Mouse (Mus musculus) neural tube, embryonic 12.5 days (tissue): Measurements from ENCODE around the gene Fam122a. TPM values are rescaled to one million over a fixed set of nuclear protein-coding genes. Genes with fewer than 3 reads are reported as not detected.
A peak's percentile ranks its signal among the peaks of the same experiment; 100 is the strongest.

Experiments
- ATAC-seq: fragments of 200-750 bp; cut with Nextera tagmentation; 2 replicates; pipeline ENCODE4 v1.8.0; 2017; ENCODE audit warnings: low read depth, mild to moderate bottlenecking, moderate TSS enrichment, moderate library complexity; ENCODE audit not compliant: low FRiP score
- H3K27ac ChIP-seq: fragments of 300-500 bp; sonication (generic); 2 replicates; pipeline ENCODE4 v1.5.1; 2016
- H3K27me3 ChIP-seq: fragments of 300-500 bp; sonication (generic); replicated peaks from 2 replicates; pipeline ENCODE4 v1.6.1; 2016; ENCODE audit warnings: mild to moderate bottlenecking
- H3K36me3 ChIP-seq: fragments of 300-500 bp; sonication (generic); 2 replicates; pipeline ENCODE4 v1.6.1; 2016; ENCODE audit warnings: mild to moderate bottlenecking
- H3K4me1 ChIP-seq: fragments of 300-500 bp; sonication (generic); 2 replicates; pipeline ENCODE4 v1.6.1; 2016
- H3K4me2 ChIP-seq: fragments of 300-500 bp; sonication (generic); replicated peaks from 2 replicates; pipeline ENCODE4 v1.6.1; 2016; ENCODE audit warnings: mild to moderate bottlenecking
- H3K4me3 ChIP-seq: fragments of 300-500 bp; sonication (generic); 2 replicates; pipeline ENCODE4 v1.5.1; 2016
- H3K9ac ChIP-seq: fragments of 300-500 bp; sonication (generic); 2 replicates; pipeline ENCODE4 v1.6.1; 2016; ENCODE audit warnings: mild to moderate bottlenecking
- H3K9me3 ChIP-seq: fragments of 300-500 bp; sonication (generic); 2 replicates; pipeline ENCODE4 v1.6.1; 2016; ENCODE audit warnings: mild to moderate bottlenecking
- WGBS: fragments of 180-500 bp; shearing (Covaris S2); methylation state at CpG from one replicate; pipeline ENCODE4 v1.1.7; 2016; 5-methylcytosine and 5-hydroxymethylcytosine counted together
- polyA plus RNA-seq: library from polyadenylated mRNA; unstranded; fragments of >200 nt; fragmentation: Nextera tagmentation; extraction: Ambion mirVana; gene quantifications from 2 replicates; pipeline ENCODE4 v1.2.1, GENCODE M21; 2016

Gene Fam122a
- polyA plus RNA-seq, 1 experiment from 2014 or later = 68.7 TPM

GRCm38 (mm10) chr19:24452441-24452898, 24.7 kb downstream of the Fam122a start:
- peak; percentile 69; the same call in 1 of the 2 replicates for ATAC-seq
- no peak overlapping the region for H3K4me3 ChIP-seq
- no peaks in the 10 kb centered on the region for H3K27me3 ChIP-seq
- H3K4me1 ChIP-seq = 0 out of 2 replicates have a peak, but pooled peaks cover 5% of the 10 kb centered on the region
- H3K4me2 ChIP-seq = no peak overlapping the region
- no peaks in the 10 kb centered on the region for H3K36me3 ChIP-seq
- no peak overlapping the region for H3K27ac ChIP-seq
- no peaks in the 10 kb centered on the region for H3K9me3 ChIP-seq
- H3K9ac ChIP-seq = no peak overlapping the region
- WGBS = 20% methylated on average over 3 of the region's 3 CpGs

- no peak overlapping the region for H3K27ac ChIP-seq
- ATAC-seq = no peak
- WGBS = 93% methylated on average over 3 of the region's 3 CpGs
These were observed 25.5 kb downstream of the Fam122a start for GRCm38 (mm10) chr19:24451626-24452025.

GRCm38 (mm10) chr19:24450740-24451139, 26.4 kb downstream of the Fam122a start:
- ATAC-seq = no peak
- Histone ChIP-seq H3K27ac (no peak overlapping the region), H3K4me1 (0 out of 2 replicates have a peak, but pooled peaks cover 5% of the 10 kb centered on the region), H3K4me3 (no peak overlapping the region), H3K36me3 (no peaks in the 10 kb centered on the region), H3K9ac (no peak overlapping the region), H3K4me2 (no peak overlapping the region), H3K9me3 (no peaks in the 10 kb centered on the region), H3K27me3 (no peaks in the 10 kb centered on the region)
- 89% methylated on average over 8 of the region's 8 CpGs for WGBS

More at GRCm38 (mm10) chr19:24451626-24452025, 25.5 kb downstream of the Fam122a start:
- no peaks in the 10 kb centered on the region for H3K9me3 ChIP-seq
- no peaks in the 10 kb centered on the region for H3K36me3 ChIP-seq
- H3K9ac ChIP-seq = no peak overlapping the region
- H3K27me3 ChIP-seq = no peaks in the 10 kb centered on the region
- H3K4me1 ChIP-seq = 0 out of 2 replicates have a peak, but pooled peaks cover 5% of the 10 kb centered on the region
- no peak overlapping the region for H3K4me2 ChIP-seq
- no peak overlapping the region for H3K4me3 ChIP-seq

- WGBS = 93% methylated on average over 3 of the region's 3 CpGs
- H3K4me2 ChIP-seq = no peak overlapping the region
- H3K4me1 ChIP-seq = no peaks in the 10 kb centered on the region
These were observed 32.8 kb downstream of the Fam122a start for GRCm38 (mm10) chr19:24444322-24444721.

GRCm38 (mm10) chr19:24439715-24440114, 37.4 kb downstream of the Fam122a start:
- WGBS = 89% methylated on average over 4 of the region's 4 CpGs
- Histone ChIP-seq H3K4me1 (no peaks in the 10 kb centered on the region), H3K27me3 (no peaks in the 10 kb centered on the region), H3K9ac (no peak overlapping the region), H3K27ac (no peak overlapping the region), H3K9me3 (no peaks in the 10 kb centered on the region), H3K36me3 (no peaks in the 10 kb centered on the region), H3K4me2 (no peak overlapping the region), H3K4me3 (no peak overlapping the region)
- ATAC-seq = no peak

More at GRCm38 (mm10) chr19:24444322-24444721, 32.8 kb downstream of the Fam122a start:
- Histone ChIP-seq H3K27me3 (no peaks in the 10 kb centered on the region), H3K4me3 (no peak overlapping the region), H3K9me3 (no peaks in the 10 kb centered on the region), H3K36me3 (no peaks in the 10 kb centered on the region), H3K9ac (no peak overlapping the region), H3K27ac (no peak overlapping the region)
- ATAC-seq = no peak

- no peak overlapping the region for H3K4me2 ChIP-seq
- H3K4me3 ChIP-seq = no peak overlapping the region
- H3K27me3 ChIP-seq = no peaks in the 10 kb centered on the region
- no peaks in the 10 kb centered on the region for H3K9me3 ChIP-seq
- H3K27ac ChIP-seq = no peak overlapping the region
- H3K4me1 ChIP-seq = no peaks in the 10 kb centered on the region
- no peaks in the 10 kb centered on the region for H3K36me3 ChIP-seq
- WGBS = 88% methylated on average over 6 of the region's 6 CpGs
- H3K9ac ChIP-seq = no peak overlapping the region
- no peak for ATAC-seq
These were observed 42.9 kb downstream of the Fam122a start for GRCm38 (mm10) chr19:24434291-24434690.

GRCm38 (mm10) chr19:24432447-24432846, 44.7 kb downstream of the Fam122a start:
- 87% methylated on average over 5 of the region's 5 CpGs for WGBS
- Histone ChIP-seq H3K4me3 (no peak overlapping the region), H3K4me2 (no peak overlapping the region), H3K27ac (no peak overlapping the region), H3K27me3 (no peaks in the 10 kb centered on the region), H3K9ac (no peak overlapping the region), H3K4me1 (no peaks in the 10 kb centered on the region), H3K9me3 (no peaks in the 10 kb centered on the region), H3K36me3 (no peaks in the 10 kb centered on the region)
- no peak for ATAC-seq

GRCm38 (mm10) chr19:24431381-24431780, 45.8 kb downstream of the Fam122a start:
- Histone ChIP-seq H3K9ac (no peak overlapping the region), H3K27ac (no peak overlapping the region), H3K27me3 (no peaks in the 10 kb centered on the region), H3K36me3 (no peaks in the 10 kb centered on the region), H3K4me2 (no peak overlapping the region), H3K9me3 (no peaks in the 10 kb centered on the region), H3K4me1 (no peaks in the 10 kb centered on the region), H3K4me3 (no peak overlapping the region)
- no peak for ATAC-seq
- WGBS = 91% methylated on average over 2 of the region's 2 CpGs

- H3K9ac ChIP-seq = no peak overlapping the region
- H3K36me3 ChIP-seq = no peaks in the 10 kb centered on the region
- ATAC-seq = no peak
- H3K4me3 ChIP-seq = no peak overlapping the region
- WGBS = 96% methylated on average over 3 of the region's 3 CpGs
- H3K27ac ChIP-seq = no peak overlapping the region
- no peaks in the 10 kb centered on the region for H3K4me1 ChIP-seq
- no peaks in the 10 kb centered on the region for H3K27me3 ChIP-seq
- H3K9me3 ChIP-seq = no peaks in the 10 kb centered on the region
- H3K4me2 ChIP-seq = no peak overlapping the region
These were observed 49.1 kb downstream of the Fam122a start for GRCm38 (mm10) chr19:24428011-24428410.

- Histone ChIP-seq H3K27me3 (no peaks in the 10 kb centered on the region), H3K9ac (no peak overlapping the region), H3K4me3 (no peak overlapping the region), H3K4me2 (no peak overlapping the region), H3K4me1 (no peaks in the 10 kb centered on the region), H3K36me3 (no peaks in the 10 kb centered on the region), H3K9me3 (no peaks in the 10 kb centered on the region), H3K27ac (no peak overlapping the region)
- no peak for ATAC-seq
- WGBS = 82% methylated on average over 4 of the region's 4 CpGs
These were observed 49.9 kb downstream of the Fam122a start for GRCm38 (mm10) chr19:24427258-24427657.

GRCm38 (mm10) chr19:24426759-24427181, 50.4 kb downstream of the Fam122a start:
- H3K9me3 ChIP-seq = no peaks in the 10 kb centered on the region
- no peak overlapping the region for H3K9ac ChIP-seq
- no peak overlapping the region for H3K27ac ChIP-seq
- no peak for ATAC-seq
- no peaks in the 10 kb centered on the region for H3K27me3 ChIP-seq
- 92% methylated on average over 7 of the region's 7 CpGs for WGBS
- no peak overlapping the region for H3K4me2 ChIP-seq
- no peaks in the 10 kb centered on the region for H3K4me1 ChIP-seq
- no peaks in the 10 kb centered on the region for H3K36me3 ChIP-seq
- no peak overlapping the region for H3K4me3 ChIP-seq
